Mouse (Mus musculus) spleen, postnatal 14 days (tissue): ENCODE results near the gene Cd44.

Experiments
- DNase-seq, 2 experiments: peaks; one replicate each; pipeline ENCODE4 v3.0.0; 2021 to 2022; ENCODE audit warnings: low spot score in 2 of 2

The Cd44 gene

DNA sequence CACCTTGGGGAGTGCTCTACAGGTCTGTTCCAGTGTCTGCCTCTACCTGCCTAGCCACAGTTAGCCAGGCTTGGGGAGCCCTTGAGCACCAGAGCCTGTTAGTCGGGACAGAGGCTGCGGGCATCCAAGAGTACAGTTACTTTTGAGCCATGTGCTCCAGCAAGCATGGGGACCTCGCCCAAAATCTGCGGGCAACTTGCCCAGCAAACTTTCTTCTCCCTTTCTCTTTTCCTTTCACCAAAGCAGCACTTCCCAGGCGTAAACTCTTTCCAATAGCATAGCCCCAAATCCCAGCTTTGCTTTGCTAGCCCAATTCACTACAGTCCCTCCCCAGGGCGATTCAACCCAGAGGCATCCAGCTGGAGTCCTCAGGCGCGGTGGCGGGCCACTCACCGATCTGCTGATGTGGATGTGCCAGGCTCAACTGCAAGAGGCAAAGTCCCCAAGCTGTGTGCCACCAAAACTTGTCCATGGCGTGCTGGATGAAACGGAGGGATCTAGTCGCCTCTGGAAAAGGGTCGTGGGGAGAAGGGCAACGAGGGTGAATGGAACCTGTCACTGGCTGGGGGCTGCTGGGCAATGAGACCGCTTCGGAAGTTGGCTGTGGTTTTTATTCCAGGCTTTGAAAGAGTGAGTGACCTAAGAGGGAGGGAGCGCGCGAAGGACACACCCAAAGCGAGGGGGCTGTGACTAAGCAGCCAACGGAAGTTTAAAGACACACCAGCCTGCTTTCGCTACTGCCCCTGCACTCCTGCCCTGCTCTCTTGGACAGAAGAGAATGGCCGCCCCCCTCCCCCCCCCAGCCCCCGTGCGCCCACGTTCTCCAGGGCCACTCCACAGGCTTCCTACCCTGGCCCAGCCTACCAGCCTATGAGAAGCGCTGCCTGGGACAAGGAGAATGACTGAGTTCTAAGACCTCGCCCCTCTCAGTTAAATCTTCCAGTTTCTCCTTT is at the start of gene Cd44:
Gene Cd44, minus strand, starts transcription at position 791 of the 953 bp plus-strand sequence.
- DNase-seq = peak; percentile 34 to 55

- no peak for DNase-seq
These were observed 47.0 kb upstream of the Cd44 start for GRCm38 (mm10) chr2:102948481-102948857.

GRCm38 (mm10) chr2:102947846-102948480 is 46.5 kb upstream of the Cd44 start:
- DNase-seq = no peak

DNA sequence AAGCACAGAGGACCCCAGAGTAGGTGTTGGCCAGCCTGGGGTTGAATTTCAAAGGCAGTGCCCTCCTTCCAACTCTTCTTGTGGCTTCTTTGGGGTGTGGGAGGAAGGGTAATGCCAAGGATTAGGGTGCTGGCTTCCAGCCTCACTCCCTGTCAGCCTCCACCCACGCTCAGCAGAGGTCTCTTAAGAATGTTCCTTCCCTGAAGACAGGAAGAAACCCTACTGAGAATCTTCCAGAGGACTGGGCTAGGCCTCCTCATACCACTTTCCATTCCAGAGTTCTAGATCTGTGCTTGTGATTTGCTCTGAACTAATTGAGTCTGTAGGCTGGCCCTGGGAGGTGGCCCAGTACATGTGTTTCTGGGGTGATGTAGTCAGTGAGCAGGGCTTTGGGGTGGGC is 43.6 kb upstream of the Cd44 start:
- DNase-seq = no peak

DNA sequence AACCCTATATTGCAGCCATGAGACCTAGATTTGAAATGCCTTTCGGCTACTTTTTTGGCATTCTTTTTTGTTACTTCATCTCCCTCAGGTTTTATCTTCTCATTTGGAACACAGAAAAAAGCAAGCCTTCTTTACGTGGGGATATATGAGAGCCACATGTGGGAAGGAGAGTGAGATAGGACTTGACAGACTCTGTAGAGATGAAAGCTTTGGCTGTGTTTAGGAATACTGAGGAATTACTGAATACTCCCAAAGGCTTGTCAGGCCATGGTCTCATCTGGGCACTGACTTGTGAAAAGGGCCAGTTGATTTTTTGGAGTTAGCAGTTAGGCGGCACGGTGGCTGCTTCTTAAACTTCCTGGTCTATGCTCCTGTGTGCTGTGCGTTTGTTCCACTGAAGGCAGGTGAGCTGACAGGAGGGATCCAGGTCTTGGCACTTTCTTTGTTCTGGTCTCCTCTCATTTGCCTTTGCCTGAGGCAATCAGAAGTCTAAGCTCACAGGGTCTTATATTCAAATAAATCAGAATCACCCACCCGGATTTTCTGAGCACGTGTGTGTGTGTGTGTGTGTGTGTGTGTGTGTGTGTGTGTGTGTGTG is 43.0 kb upstream of the Cd44 start:
- DNase-seq = no peak

DNA sequence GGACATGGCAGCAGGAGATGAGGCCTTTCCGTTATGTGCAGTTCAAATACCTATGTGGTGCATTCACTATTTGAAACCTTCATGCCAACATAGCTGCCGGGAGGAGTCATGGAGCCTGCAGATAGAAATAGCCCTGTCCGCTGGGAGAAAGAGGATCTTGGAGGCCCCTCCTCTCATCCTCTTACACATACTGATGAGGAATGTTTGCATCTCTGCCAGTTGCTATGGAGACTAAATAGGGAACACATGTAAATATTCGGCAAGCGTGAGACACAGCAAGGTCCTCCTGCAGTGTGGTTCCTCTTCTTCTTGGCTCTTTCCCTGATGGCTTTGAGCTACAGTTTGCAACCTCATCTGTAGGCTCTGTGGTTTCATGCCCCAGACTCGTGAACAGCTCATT is 42.5 kb upstream of the Cd44 start:
- DNase-seq = no peak

- no peak for DNase-seq
These were observed 41.3 kb upstream of the Cd44 start for GRCm38 (mm10) chr2:102942782-102943080.

DNA sequence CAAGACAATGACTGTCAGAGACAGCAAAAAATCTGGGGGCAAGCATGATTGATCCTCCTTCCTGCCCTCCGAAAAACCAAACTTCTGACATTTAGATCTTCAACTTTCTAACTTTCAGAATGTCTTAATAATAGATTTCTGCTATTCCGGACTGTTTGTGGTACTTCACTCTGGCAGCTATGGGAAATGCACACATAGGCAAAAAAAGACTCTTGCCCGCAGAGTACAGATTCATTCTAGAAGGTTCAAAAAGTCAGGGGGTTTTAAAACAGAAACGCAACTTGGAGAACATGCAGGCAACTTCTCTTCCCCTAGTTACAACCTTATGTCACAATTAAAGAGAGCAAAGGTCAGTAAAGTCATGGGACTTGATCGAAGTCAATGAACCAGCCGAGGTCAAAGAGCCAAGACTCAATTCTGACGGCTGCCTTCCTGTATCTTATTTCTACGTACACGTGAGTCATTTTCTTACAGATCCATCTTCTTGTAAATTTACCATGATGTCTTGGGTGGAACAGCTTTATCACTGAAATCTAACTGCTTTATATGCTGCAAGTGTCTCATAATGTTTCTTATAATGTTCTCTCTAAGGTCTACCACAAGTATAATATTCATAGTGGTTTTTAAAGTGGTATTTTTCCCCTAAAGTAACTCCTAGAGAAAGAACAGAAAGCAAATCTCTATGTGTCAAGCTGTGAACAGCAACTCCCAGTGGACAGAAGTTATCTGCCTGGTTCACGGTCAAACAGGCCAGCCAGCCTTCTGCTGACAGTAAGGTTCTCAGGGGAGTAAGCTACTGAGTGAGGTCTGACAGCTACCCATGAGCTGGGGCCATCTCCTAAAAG is 40.7 kb upstream of the Cd44 start:
- no peak for DNase-seq

DNA sequence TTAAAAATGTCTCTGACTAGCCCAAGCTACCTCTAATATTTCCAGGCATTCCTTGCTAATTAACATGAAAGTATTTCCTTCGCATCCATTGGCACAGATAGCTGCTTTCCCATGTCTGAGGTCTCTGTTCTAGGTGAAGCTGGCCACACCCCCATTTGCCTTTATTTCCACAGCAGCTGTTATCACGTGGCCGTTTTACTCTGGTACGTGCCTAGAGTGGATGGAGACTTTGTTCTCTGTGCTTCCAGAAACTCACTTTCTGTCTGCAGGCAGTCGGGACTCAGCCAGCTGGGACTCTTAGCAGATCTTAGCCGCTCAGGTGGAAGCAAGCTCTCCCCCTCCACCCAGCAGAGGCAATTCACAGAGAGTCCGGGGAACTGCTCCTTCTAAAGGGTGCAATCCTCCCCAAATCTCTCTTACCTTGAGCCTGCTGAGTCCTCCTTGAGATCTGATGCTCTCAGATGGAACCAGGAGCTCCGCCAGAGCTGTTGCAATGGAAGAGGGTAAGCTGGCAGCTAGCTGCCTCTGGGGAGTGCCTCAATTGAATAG is 39.4 kb upstream of the Cd44 start:
- no peak for DNase-seq

- no peak for DNase-seq
These were observed 38.7 kb upstream of the Cd44 start for GRCm38 (mm10) chr2:102940158-102940557.

DNA sequence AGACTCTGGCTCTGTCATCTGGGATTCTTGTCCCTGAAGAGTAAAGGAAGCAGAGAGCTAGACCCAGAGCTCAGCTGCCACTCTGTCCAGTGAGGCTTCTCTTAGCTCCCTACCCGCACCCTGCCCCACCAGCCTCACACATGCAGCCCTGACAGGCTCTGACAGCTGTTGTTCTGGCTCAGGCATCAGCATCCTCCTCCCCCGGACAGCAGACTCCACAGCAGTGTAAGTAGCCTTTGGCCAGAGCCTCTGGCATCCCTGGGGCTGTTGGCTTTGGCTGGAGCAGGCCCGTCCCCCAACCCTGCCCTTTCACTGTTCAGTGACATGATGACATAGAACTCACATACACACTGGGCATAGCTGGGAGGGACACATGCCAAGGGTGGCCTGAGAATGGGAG is 35.4 kb upstream of the Cd44 start:
- DNase-seq = no peak

GRCm38 (mm10) chr2:102934834-102935233 is 33.4 kb upstream of the Cd44 start:
- DNase-seq = no peak

DNA sequence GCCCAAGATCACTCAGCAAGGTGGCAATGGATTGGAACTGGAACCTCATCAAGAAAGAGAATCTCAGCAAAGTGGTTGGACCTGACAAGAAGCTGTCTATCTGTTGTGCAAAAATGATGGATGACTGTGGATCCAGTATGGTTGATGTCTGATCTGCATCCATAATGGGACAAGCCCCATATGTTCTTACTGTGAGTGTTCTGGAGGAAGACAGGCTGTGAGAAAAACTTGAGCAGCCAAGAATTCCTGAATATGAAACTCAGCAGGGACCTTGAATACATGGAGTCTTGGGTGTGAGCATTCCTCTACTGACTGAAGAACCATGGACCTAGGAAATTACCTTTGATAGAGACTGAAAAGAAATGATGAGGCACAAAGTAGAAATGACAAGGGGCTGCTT is 32.3 kb upstream of the Cd44 start:
- DNase-seq = no peak

DNA sequence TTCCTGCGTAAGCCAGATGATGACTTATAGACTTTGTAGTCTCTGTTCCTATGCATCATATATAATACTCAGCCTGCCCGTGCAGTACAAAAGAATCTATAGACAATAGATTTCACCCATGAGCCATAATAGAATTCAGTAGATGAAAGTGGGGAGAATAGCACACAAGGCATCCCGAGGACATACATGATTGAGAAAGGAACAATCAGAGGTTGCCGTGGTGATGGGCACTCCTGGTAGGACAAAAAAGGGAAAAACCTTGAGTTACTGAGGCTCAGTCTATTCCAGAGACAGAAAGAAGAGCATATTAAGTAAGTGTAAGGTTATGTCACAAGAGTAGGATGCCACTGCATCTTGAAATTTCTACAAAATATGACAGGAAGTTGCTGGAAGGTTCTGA is 31.7 kb upstream of the Cd44 start:
- no peak for DNase-seq

DNA sequence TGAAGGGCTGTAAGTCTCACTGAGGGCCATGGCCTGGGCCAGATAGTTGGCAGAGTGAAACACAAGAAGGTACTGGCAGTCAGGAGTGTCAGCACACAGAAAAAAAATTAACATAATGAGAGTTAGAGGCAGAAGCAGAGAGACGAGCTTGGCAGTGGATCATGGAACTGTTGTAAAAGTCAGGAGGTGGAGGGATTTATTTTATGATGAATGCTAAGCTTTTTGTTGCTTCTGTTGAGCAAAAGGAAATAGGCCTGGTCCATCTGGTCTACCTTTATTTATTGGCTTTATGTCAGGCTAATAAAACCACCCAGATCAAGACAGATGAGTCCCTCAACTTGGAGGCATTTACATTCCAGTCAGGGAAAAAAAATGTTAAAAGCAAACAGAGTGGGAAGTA is 31.2 kb upstream of the Cd44 start:
- no peak for DNase-seq

DNA sequence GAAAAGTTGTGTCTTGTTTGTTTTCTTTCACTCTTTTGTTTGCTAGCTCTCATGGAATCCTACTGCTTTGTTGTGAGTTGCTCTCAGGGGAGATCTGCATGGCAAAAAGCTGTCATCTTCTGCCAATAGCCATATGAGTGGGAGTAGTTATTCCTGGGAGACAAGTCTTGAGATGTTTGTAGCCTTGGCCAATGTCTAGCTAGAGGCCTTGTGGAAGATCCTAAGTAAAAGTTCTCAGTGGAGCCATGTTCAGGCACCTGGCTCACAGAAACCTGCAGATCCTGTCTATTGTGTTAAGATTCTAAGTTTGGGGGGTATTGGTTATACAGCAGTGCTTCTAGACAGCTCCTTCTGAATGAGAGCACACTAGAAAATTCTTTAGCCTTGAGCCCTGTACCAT is 26.7 kb upstream of the Cd44 start:
- no peak for DNase-seq

DNA sequence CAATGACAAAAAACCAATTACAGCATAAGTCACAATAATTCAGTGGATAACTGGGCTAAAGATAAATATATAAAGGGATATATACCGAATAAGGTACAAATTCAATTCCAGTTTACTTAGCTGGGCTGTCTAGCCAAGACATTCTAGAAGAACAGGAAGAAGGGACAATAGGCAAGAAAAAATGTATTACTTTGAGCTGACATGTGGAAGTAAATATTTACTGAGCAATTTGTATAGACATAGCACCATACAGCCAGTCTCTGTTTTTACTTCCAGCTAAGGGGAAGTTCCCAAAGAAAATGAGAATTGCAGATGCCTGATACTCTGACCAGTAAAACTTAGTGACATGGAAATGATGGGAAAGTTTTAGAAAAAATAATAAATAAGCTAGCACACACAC is 23.0 kb upstream of the Cd44 start:
- DNase-seq = no peak

GRCm38 (mm10) chr2:102923682-102924081 is 22.2 kb upstream of the Cd44 start:
- no peak for DNase-seq

GRCm38 (mm10) chr2:102922066-102922465 is 20.6 kb upstream of the Cd44 start:
- DNase-seq = no peak

DNA sequence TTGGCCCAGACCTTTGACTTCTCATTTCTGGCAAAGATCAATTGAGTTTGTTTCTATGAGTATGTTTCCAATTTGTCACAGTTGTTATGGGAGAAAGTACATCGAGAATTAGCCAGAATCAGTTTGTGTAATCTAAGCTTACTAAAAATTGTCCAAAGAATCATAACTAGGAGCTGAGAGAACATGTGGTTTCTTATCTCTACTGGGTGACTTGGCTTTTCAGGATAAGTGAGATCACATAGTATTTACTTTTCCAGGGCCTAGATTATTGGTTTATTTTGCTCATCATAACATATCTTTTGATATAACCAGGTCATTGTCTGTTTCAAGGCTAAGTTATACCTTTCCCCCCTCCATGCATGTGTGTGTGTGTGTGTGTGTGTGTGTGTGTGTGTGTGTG is 16.8 kb upstream of the Cd44 start:
- no peak for DNase-seq

DNA sequence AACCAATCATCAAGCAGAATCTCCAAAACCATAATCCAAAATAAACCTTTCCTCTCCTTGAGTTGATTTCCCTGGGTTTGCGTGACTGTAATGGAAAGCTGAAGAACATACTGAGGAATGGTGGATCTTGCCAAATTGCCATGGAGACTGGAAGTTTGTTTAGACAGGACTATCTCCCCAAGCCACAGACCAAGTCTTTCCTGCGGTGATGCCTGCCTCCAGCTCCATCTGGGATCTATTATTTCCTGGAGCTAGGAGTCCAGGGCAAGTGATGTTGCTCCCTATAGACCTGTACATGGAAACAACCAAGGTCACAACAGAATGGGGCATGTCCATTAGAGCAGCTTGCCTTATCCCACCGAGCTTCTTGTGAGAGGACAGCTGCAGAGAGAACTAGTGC is 15.1 kb upstream of the Cd44 start:
- no peak for DNase-seq

DNA sequence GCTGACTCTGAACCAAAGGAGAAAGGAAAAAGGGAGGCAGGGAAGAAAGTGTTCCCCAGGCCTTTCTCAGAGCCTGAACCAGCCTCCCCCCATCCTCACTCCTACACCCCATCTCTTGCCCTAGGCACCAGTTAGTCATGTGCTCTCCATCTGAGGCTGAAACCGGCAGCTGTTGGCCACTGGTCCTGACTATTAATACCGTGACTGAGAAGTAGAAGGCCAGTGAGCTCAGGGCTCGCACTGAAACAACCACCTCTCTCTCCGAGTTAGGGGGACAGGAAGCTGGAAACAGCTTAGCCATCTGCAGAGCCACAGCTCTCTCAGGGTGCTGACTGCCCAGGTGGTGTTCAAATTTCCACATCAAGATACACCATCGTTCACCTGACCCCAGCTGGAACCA is 13.2 kb upstream of the Cd44 start:
- DNase-seq = no peak
